18 mouse cellular contexts compared by ENCODE assay signal in genomic region chr4:57793989-57794388, GRCm38 (mm10).
DNase-seq lines count a peak whose midpoint lies in the region; ATAC-seq lines count a peak whose summit lies in the region.
"Had no signal": no experiment of that assay in that cellular context is flagged by ENCODE, and none has a peak within 500 bp of the region (broad histone marks: within the 10 kb centered on the region; RNA-seq: fewer than 3 reads in every experiment).

No protein-coding gene starts in this region.

- peaks cover 67% of the 10 kb centered on the region for H3K4me1 ChIP-seq in heart, embryonic 10.5 days
- H3K4me1 ChIP-seq in lung, embryonic 15.5 days = peaks cover 49% of the 10 kb centered on the region
- peaks cover 37% of the 10 kb centered on the region for H3K4me1 ChIP-seq in liver, embryonic 12.5 days
- peaks cover 20% of the 10 kb centered on the region; the same call in 1 of the 2 replicates for H3K4me1 ChIP-seq in stomach, embryonic 16.5 days (ENCODE audit: control insufficient read depth, insufficient read depth, low read length)

- H3K9ac ChIP-seq in lung, embryonic 15.5 days = no peak overlapping the region
- H3K9ac ChIP-seq in liver, embryonic 12.5 days = no peak overlapping the region
- H3K9ac ChIP-seq in stomach, embryonic 16.5 days (ENCODE audit: low read length) = no peak overlapping the region
- H3K9ac ChIP-seq: embryonic facial prominence, embryonic 13.5 days; kidney, embryonic 15.5 days; midbrain, embryonic 13.5 days had no signal

- peak; percentile 35; the same call in 1 of the 2 replicates for ATAC-seq in lung, embryonic 15.5 days (ENCODE audit: borderline replicate concordance, extremely low read depth, low FRiP score, low TSS enrichment)
- peak; percentile 72 for ATAC-seq in liver, embryonic 12.5 days
- ATAC-seq in stomach, embryonic 16.5 days (ENCODE audit: insufficient read depth, low FRiP score) = no peak
- ATAC-seq: midbrain, embryonic 13.5 days had no signal

- no peaks in the 10 kb centered on the region for H3K27me3 ChIP-seq in heart, embryonic 10.5 days (ENCODE audit: insufficient read depth, poor library complexity, severe bottlenecking)
- no peaks in the 10 kb centered on the region for H3K27me3 ChIP-seq in lung, embryonic 15.5 days
- H3K27me3 ChIP-seq in liver, embryonic 12.5 days (replicated peaks) = no peaks in the 10 kb centered on the region
- H3K27me3 ChIP-seq in stomach, embryonic 16.5 days (ENCODE audit: control insufficient read depth, insufficient read depth, low read length) = no peaks in the 10 kb centered on the region
- H3K27me3 ChIP-seq: embryonic facial prominence, embryonic 13.5 days; kidney, embryonic 15.5 days; midbrain, embryonic 13.5 days had no signal

- intact Hi-C loops in left cerebral cortex, postnatal 14 days (cut with DNase I) = no loop called here

- H3K36me3 ChIP-seq in heart, embryonic 10.5 days = no peaks in the 10 kb centered on the region
- H3K36me3 ChIP-seq in lung, embryonic 15.5 days = no peaks in the 10 kb centered on the region
- H3K36me3 ChIP-seq in liver, embryonic 12.5 days = no peaks in the 10 kb centered on the region
- H3K36me3 ChIP-seq in stomach, embryonic 16.5 days (ENCODE audit: control insufficient read depth, insufficient read depth, low read length) = no peaks in the 10 kb centered on the region
- H3K36me3 ChIP-seq: embryonic facial prominence, embryonic 13.5 days; forebrain, embryonic 10.5 days; G1E; kidney, embryonic 15.5 days; midbrain, embryonic 13.5 days had no signal

- no peak overlapping the region for H3K4me3 ChIP-seq in heart, embryonic 10.5 days
- H3K4me3 ChIP-seq in lung, embryonic 15.5 days = no peak overlapping the region
- no peak overlapping the region for H3K4me3 ChIP-seq in liver, embryonic 12.5 days
- H3K4me3 ChIP-seq in stomach, embryonic 16.5 days (replicated peaks; ENCODE audit: low read length) = no peak overlapping the region
- H3K4me3 ChIP-seq: embryonic facial prominence, embryonic 13.5 days; forebrain, embryonic 10.5 days; kidney, embryonic 15.5 days; midbrain, embryonic 13.5 days had no signal

- no peaks in the 10 kb centered on the region for H3K9me3 ChIP-seq in heart, embryonic 10.5 days
- no peaks in the 10 kb centered on the region for H3K9me3 ChIP-seq in lung, embryonic 15.5 days
- H3K9me3 ChIP-seq in liver, embryonic 12.5 days (replicated peaks) = no peaks in the 10 kb centered on the region
- no peaks in the 10 kb centered on the region for H3K9me3 ChIP-seq in stomach, embryonic 16.5 days (replicated peaks; ENCODE audit: control insufficient read depth, low read length)
- H3K9me3 ChIP-seq: embryonic facial prominence, embryonic 13.5 days; forebrain, embryonic 10.5 days; kidney, embryonic 15.5 days; midbrain, embryonic 13.5 days had no signal

- no peak for DNase-seq in heart, embryonic 10.5 days (ENCODE audit: low spot score)
- no peak for DNase-seq in heart, adult 8-10 months (ENCODE audit: low spot score)
- no peak for DNase-seq in lung, postnatal 4 days
- DNase-seq in left cerebral cortex, postnatal 14 days (ENCODE audit: low spot score in 2 of 2) = no peak
- DNase-seq in layer of hippocampus, adult 18-20 months (ENCODE audit: low spot score in 2 of 2) = no peak
- DNase-seq: adrenal gland, postnatal 25 days; cerebellum, adult 11 months; layer of hippocampus, adult 9-11 months; lung, postnatal 14 days; thymus, postnatal 4 days had no signal

- peak overlapping the region; percentile 49; the same call in 1 of the 2 replicates for H3K27ac ChIP-seq in heart, embryonic 10.5 days
- H3K27ac ChIP-seq in lung, embryonic 15.5 days = peak overlapping the region; percentile 77
- H3K27ac ChIP-seq in liver, embryonic 12.5 days = peak overlapping the region; percentile 4; the same call in 1 of the 2 replicates
- peak overlapping the region; percentile 4; the same call in 1 of the 2 replicates for H3K27ac ChIP-seq in stomach, embryonic 16.5 days (ENCODE audit: low read length)
- H3K27ac ChIP-seq: embryonic facial prominence, embryonic 13.5 days; forebrain, embryonic 10.5 days; kidney, embryonic 15.5 days; midbrain, embryonic 13.5 days had no signal

- WGBS in heart, embryonic 10.5 days = 12% methylated on average over 8 of the region's 8 CpGs
- WGBS in lung, embryonic 15.5 days = 17% methylated on average over 8 of the region's 8 CpGs
- WGBS in liver, embryonic 12.5 days (ENCODE audit: insufficient replicate concordance) = 29% methylated on average over 8 of the region's 8 CpGs
- WGBS in stomach, embryonic 16.5 days = 43% methylated on average over 8 of the region's 8 CpGs

- no peak overlapping the region for H3K4me2 ChIP-seq in lung, embryonic 15.5 days
- no peak overlapping the region; the same call in 1 of the 2 replicates for H3K4me2 ChIP-seq in liver, embryonic 12.5 days
- H3K4me2 ChIP-seq in stomach, embryonic 16.5 days (ENCODE audit: low read depth, low read length) = no peak overlapping the region
- H3K4me2 ChIP-seq: embryonic facial prominence, embryonic 13.5 days; kidney, embryonic 15.5 days; midbrain, embryonic 13.5 days had no signal

Comparison
In these comparisons a context has a peak if more than half of its experiments do, and no peak if none do; other contexts are left out.
1. H3K27ac ChIP-seq: peak in every context shown above with its lines; median percentile 77 in lung, embryonic 15.5 days; 49 in heart, embryonic 10.5 days; 4 in liver, embryonic 12.5 days; 4 in stomach, embryonic 16.5 days.